Mouse (Mus musculus) B cell, adult 2 months (primary cell): ENCODE measurements around the gene En2.

ENCODE experiments used
- DNase-seq, 2 experiments: peaks; one replicate each; pipeline ENCODE4 v3.0.0; 2022

Gene En2

DNA sequence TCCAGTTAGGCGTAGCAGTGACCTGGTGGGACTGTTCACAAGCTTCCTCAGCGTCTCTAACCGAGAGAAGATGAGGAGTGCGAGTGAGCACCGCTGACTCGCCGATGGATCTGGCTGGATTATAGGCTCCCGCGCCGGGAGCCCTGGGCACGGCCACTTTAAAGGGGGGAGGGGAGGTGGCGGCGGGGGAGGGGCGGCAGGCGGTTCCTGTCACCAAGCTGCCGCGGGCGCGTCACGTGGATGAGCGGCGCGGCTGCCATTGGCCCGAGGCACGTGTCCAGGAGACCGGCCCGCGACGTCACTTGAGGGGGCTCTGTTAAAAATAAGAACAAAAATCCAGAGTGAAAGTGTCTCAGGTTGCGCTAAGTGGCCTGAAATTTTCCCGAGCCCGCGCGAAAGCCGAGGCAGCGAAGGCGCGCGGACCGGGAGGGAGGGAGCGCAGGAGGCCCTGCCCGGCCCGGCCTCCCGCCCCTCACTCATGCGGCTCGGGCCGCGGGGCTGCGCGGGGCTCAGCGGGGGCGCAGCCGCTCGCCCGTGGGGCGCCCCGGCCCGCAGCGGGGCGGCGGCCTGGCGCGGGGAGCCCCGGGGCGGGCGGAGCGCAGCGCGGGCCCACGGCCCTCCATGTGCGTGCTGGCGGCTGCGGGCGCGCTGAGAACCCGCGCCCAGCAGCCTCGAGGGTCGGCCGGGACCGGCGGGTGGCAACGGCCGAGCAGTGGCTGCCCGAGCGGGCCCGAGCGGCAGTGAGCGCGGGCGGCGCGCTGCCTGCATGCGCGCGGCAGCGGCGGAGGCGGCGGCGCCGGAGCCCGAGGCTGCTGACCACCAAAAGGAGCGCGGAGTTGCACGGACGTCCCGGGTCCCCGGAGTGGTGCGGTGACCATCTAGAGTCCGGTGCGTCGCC is at the start of gene En2:
En2 (plus strand) TSS at position 337 of the 898 bp plus-strand sequence.
- DNase-seq: no peak

DNA sequence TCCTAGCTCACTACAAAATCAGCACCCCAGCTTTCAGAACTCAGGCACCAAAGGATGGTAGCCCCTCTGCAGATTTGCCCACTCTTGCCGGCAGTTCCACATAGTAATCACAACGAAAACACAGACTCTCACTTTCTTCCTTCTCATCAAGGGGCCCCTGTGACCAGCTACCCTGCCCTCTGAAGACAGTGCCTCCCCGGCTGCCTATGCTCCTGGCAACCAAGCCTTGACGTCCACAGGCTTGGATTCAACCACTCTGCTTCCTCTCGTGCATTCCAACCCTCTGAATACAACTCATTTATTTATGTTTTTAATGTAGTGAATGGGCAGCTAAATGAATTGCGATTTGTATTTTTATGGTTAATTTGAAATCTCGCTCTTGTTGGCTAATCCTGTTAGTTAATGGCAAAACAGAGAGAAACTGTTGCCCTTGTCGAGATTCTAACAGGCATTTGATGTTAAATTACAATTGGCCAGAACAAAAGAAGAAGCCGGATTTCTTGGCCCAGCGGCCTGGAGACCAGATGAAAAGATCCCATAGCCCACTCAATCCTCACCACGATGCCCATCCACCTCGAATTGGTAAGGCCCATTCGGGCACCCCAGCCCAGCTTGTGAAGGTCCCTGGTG is 48.1 kb upstream of the En2 start:
- no peak for DNase-seq

DNA sequence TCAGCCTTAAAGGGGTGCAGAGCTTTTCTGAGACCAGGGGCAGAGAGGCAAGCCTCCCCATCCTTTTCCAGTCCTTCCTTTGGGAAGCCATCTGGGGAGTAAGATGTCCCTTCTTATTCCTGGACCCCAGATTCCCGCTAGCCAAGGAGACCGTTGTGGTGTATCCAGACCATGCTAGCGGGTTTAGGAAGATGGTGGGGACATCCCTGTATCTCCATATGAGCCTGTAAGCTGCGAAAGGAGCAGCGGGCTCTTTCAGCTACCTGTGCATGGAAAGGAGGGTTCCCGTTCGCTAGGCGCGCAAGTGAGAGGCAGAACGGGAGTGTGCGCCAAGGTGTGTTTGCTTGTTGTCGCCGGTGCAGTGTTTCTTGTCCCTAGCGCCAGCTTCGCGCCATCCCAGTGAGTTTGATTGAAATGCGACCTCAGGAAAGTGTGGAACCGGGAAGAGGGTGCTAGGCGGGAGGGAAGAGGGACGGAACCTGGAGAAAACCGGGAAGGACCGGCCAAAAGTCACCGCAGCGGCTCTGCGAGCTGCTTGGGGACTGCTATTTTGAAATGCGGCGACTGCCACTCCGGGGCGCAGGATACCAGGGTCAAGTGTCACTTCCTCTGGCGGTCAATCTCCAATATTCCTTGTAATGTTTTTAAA is 47.5 kb upstream of the En2 start:
- DNase-seq: no peak

DNA sequence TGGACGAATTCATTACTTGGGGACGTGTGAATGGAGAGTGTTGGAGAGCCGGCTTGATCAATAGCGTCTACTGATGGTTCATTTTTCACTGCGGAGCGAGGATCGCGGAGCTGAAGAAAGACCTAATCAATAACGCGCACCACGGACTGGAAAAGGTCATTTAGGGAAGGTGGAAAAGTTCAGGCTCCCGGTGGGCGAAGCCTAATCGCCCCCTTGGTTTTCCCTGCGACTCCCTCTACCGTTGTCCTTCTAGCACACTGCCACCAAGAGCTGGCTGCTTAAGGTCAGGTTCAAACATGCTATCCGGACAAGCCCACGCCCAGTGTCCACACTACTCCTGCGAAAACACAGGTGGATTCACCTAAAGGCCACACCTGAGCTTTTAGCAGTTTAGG is 47.0 kb upstream of the En2 start:
- DNase-seq: no peak

DNA sequence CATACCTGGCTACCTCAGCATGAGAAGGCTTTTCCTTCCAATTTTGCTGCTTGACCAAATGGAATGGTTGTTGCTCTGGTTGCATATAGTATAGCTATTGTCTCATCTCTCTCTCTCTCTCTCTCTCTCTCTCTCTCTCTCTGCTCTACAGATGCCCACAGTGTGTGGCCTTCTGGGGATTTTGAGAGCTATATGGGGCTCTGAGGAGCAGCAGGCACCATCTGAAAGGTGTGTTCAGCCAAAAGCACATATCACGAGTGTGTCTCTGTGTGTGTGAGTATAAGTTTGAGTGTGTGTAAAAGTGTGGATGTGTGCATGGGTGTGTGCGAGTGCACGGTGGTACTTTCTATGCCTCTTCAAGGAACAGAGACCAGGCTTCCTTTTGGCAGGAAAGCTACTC is 45.9 kb upstream of the En2 start:
- no peak for DNase-seq

DNA sequence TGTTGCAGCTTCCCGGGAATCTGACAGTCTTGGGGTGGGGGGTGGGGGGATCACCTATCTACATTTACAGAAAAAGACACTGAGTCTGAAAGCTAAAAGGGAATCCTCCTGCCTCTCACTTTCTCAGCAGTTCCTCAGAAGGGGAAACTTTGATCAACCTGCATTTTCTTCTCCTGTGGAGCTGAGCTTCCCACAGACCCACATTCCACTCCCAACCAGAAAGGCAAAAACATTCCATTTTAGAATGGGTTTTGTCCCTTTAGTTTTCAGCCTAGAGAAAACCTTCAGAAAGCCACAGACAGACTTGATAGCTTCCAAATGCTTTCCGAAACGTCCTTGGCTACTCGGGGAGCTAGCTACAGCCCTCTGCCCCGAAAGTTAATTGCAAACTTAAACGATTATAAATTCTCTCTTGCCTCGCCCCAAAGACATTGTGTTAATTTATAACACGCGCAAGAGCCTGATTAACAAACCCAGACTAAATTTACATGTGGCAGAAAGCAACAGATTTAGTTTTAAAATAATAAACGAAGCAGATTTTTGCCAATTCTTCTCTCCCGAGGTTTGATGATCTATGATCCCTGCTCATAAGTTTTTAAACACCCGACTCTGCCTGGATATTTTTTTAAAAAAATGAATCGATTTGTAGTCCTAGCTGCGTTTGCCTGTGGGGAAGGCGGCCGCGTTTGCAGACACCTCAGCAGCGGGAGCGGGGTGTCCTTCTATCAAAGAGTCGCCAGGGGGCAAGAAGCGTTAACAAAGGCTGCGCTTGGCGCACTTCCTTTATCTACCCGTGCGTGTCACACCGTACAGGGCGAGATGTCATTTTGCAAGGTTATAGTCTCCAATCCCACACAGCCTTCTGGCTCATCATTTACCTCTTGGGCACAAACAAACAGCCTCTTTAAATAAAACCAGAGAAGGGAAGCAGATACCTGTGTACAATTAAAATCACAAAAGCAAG is 42.7 kb upstream of the En2 start:
- peak; percentile 76 to 80 for DNase-seq

DNA sequence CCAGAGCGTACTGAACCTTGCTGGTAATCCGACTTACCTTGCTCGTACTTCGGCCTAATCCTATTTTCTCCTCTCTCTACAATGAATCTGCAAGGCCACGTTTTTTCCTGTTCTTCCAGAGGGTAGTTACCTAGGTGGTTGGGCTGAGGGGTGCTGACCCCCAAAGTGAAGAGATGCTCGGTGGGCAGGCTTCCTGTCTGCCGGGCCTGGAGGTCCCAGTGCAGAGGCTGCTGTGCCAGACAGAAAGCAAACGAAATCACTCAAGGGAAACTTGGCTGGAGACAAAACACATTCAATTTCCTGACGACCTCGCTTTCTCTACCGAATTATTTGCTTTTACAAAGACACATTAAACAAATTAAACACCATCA is 42.1 kb upstream of the En2 start:
- DNase-seq: peak in 1 of 2 experiments; percentile 13

DNA sequence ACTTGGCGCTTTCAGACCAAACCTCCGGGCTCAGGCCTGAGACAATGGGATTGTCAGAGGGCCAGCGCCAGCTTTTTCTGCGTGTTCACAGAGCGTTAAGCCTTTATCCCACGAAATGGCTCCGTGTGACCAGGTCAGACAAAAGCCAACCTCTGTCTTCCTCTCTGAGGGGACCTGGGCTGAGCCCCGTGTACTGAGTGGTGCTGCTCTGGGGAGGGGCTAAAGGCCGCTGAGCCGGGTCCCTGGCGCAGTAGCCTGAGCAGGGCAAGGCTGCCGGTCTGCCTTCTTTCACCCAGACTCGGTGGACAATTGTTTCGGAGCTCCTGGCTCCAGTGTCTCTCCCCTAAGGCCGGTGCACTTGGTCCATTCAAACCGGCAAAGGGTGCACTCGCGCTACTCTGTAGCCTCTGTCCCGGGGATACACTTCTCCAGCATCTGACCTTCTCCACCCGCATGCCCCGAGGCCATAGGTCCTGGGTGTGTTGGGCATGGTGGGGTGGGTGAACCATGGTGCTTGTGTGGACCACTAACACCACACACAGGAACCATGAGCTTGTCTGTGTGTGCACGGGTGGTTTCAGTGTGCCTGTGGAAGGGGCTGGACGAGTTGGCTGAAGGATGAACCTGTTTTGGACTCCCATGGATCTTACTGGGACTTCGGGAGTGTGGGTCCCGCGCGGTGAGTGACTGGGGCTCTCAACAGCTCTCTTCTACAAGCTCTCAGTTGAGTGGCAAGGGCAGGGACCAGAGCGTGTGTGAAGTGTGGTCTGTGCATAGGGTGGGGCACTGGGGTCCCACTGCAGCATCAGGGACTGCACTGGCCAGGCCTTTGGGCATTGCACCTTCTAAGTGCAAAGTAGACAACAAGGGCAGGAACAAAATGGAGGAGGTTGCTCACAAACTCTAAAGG is 40.9 kb upstream of the En2 start:
- peak in 1 of 2 experiments; percentile 5 for DNase-seq

DNA sequence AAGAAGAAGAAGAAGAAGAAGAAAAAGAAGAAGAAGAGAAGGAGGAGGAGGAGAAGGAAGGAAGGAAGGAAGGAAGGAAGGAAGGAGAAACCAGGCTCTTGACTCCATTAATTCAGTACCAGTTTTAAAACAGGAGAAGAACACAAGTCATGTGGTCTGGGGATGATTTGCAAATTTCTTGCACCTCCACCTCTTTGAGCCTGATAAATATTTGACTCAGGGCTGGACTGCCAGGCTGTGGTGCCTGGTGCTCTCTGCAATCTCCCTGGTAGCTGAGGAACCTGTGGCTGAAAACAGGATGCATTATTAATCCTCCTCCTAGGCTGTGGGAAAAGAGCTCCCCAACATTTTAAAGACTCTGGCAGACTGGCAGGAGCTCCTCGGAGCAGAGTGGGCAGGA is 36.6 kb upstream of the En2 start:
- no peak for DNase-seq

DNA sequence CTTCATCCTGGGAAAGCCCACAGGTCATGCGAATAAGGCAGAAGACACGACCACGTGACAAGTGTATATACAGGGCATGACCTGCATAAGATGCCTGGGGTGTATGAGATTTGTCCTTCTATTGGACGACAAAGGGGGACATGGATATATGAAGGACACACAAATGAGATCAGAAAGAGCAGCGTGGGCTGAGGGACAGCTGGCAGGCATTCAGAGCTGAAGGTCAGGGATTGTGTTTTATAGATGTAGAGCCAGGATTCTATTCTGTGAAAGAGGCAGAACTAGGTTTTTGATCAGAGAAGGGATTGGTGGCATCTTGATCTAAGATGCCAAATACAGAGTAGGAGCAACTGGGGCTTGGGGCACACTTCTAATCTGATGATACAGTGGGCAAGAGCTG is 33.3 kb upstream of the En2 start:
- no peak for DNase-seq

DNA sequence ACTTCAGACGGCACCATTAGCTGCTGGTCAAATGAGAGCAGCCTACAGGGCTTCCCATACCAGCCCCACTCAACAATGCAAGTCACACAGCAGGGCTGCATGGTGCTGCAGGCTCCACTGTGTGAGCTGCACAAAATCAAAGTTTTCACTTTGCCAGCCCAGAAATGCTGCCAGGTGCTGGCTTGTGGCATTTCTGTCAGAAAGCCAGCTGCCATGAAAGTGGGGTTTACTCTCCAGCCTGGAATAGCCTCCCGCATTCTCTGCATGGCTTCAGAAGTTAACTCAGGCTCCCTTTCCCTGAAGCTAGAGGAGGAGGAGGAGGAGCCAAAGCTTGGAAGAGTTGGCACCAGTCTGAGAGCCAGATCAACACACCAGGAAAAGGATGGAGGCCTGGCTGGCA is 29.1 kb upstream of the En2 start:
- no peak for DNase-seq

DNA sequence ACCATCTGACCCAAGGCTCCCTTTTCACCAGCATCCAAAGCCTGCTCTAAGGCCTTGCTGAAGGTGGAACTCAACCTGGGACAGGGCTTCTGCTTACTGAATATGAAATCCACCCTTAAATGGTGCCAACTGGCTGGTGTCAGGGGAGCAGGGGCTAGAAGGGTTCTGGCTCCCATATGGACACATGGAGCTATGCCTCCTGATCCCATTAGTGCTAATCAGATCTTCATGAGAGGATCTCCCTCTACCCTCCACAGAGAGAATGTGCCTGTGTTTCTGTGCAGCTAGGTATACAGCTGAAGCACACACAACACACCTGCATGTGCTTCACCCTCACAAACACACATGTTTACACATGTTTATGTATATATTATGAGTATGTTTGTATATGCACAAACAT is 20.9 kb upstream of the En2 start:
- no peak for DNase-seq

DNA sequence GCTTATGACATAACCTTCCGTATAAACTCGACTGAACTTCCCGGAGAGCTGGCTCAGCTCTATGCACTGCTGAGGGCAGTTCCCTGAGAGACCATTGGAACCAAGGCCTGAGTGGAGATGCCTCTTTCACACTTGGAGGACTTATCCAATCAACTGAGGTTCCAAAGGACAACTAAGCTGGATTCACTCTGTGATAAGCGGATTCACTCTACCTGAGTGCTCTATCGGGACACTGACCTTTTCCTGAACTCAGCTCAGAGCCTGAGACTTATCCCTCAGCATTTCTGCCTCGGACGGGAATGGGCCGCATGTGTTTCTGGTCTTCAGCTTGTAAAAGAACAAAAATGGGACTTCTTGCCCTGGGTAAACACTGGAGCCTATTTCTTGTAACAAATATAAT is 19.5 kb upstream of the En2 start:
- no peak for DNase-seq

DNA sequence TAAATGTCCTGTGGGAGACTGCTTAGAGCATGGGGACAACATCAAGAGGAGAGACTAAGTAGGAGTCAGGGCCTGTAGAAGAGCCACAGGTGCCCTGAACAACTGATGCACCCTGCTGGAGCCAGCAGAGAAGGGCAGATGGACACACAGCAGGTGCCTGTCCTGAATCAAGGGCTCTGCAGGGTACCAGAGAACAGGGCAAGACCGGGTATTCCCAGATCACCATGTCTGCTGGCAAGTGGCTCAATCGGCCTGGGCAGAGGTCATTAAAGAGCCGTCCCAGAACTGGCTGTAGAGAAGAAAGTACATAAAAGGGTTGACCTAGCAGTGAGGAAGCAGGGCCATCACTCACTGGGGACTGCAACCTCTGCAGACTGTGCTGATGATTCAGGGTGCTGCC is 17.0 kb upstream of the En2 start:
- DNase-seq: no peak

DNA sequence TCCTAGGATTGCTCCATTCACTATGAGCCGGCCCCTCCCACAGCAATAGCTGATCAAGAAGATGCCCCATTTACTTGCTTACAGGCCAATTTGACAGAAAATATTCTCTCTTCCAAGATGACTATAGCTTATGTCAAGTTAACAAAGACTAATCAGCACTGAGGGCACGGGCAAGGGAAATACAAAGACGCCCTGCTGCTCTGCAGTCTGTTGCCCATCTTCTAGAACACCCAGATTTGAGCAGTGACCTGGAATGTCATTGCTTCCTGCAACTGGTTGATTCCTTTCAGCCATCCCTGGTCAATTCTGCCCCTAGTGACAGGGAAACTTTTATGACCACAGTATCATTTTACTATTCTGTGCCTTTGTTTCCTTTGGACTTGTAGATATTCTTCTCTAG is 16.1 kb upstream of the En2 start:
- no peak for DNase-seq

DNA sequence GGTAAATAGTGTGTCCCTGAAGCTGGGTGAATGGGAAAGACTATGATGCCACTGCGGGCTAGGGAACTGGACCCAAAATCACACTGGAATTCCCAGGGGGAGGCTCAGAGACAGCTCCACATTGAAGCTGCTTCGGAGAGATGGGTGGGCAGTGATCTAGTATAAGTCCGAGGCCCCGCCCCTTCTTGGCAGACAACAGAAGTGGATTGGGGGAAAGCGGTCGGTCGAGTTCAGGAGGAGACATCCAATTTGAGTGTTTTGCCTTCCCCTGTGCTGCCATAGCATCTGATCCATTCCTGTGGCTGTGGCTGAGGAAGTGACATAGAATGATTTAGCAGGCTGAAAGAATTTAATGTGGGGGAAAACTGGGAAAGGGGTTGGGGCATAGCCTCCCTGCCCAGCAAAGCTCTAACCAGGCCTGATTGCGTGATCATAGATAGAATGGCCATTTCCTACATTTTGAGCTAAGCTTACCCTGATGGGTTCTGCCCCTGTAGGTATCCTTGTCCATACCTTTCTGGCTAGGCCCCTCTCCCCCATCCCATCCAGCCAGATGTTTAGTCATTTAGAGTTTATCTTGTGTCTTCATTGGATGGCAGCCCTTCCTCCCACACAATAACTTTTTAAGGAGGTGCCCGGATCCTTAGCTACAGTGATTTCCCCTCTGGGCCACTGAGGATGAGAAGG is 8.3 kb upstream of the En2 start:
- DNase-seq: no peak

DNA sequence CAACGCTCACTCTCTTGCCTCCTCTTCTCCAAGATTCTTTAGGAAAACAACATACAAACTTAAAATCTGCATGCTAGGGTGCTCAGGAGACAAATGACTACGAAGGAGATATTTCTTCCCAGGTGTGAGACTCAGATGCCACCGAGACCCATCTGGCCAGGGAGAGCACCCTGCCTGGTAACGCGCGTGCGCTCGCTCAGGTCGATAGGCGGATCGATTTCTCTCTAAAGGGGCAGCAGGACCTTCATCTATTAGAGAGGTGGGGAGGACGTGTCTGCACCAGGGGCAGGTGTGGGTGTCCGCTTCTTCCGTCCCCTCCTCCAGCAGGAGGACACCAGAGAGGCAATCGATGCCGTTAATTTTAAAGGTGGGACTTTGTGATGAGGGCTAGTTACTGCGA is 7.7 kb upstream of the En2 start:
- no peak for DNase-seq

DNA sequence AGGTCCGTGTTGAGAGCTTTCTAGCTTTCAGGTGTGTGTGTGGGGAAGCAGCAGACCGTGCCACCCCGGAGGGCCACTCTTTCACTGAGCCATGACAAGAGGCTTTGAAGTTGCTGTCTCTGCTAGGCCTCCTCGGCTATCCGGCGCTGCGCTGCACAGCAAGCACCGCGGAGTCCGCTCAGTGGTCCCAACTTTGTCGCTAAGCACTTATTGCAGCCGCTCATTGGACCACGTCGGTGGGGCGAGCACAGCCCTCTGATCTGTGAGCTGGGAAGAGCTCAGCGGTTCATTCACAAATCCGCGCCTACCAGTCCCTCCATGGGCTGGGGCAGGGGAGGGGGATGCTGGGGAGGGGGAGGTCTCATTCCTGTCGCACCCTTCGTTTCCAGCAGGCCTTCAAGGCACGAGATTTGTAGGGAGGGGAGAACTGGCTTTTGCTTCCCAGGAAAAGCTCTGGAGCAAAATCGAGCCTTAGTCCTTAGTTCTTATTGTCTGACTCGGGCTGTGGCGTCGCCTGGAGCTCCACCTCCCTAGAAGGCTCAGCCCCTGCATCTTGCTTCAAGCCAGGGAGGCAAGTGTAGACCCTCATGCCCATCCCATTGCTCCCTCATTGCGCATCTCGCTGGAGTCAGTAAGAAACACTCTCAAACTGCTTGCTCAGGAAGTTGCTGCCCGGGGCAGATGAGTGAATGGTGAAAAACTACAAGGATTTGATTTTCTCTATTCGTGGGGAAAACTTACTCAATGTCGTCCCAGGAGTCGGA is 7.0 kb upstream of the En2 start:
- DNase-seq: no peak

DNA sequence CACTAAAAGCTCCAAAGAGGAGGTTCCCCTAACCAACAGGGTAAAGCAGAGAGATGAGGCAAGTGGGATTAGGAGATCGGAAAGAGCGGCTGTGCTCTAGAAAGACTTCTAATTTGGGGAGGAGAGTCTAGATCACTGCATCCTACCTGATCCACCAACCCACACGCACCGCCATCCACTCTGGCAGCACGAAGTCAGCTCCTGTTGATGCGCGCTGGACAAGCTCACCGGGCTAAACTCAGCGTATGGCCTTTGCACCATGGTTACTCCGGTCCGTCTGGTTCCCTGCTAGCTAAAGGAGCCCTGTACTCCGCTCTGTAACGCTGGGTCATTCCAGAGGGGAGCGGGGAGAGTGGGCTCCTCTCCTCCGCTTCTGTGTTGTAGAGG is 6.4 kb upstream of the En2 start:
- DNase-seq: no peak

DNA sequence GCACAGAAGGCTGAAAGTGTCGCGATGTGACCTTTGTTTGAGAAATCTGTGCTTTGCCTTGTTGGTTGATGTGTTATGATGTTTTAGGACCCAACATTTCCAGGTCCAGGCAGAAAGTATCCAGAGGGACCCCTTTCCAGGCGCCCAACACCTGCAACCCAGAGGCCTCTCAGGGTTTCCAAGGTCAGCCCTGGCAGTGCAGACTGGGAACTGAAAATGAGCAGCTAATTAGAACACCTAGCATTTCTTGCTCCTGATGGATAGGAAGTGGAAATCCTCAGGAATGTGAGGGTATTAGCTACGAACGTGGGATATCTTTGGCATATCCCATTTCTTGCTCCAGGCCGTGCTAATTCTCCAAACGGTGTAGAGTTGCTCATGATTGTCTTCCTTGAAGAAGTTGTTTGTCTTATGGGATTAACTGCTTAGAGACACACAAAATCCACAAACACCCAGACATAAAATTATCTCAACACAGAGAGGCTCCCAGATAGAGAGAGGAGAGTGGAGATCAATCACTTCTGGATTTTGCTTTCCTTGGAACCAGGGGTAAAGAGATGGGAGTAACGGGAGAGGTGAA is 5.5 kb upstream of the En2 start:
- no peak for DNase-seq
